Mouse (Mus musculus) gastrocnemius, adult 18-20 months (tissue): ENCODE measurements at regions not wholly inside any gene's neighbourhood (a gene's known extent, or its start where the extent isn't known, plus 50 kb on each side); places are given as distances from the start of the nearest gene placed in this dataset.

Experiments used
- DNase-seq: peaks from one replicate; pipeline ENCODE4 v3.0.0; 2021; ENCODE audit warnings: low spot score

- no peak for DNase-seq
Measured at GRCm38 (mm10) chr3:148443012-148443411, 547.3 kb downstream of the Adgrl2 start.

- no peak for DNase-seq
Measured at GRCm38 (mm10) chr3:148434033-148434432, 556.3 kb downstream of the Adgrl2 start.

- no peak for DNase-seq
Measured at GRCm38 (mm10) chr3:148429012-148429865, 561.1 kb downstream of the Adgrl2 start.

- DNase-seq: no peak
Measured at GRCm38 (mm10) chr3:148424089-148424488, 566.3 kb downstream of the Adgrl2 start.

GRCm38 (mm10) chr3:148423383-148423782, 567.0 kb downstream of the Adgrl2 start:
- DNase-seq: no peak

- DNase-seq: no peak
Measured at GRCm38 (mm10) chr3:148422720-148423119, 567.6 kb downstream of the Adgrl2 start.

GRCm38 (mm10) chr3:148422205-148422604, 568.1 kb downstream of the Adgrl2 start:
- no peak for DNase-seq

GRCm38 (mm10) chr3:148420303-148420702, 570.1 kb downstream of the Adgrl2 start:
- no peak for DNase-seq

GRCm38 (mm10) chr3:148419462-148420074, 570.8 kb downstream of the Adgrl2 start:
- DNase-seq: no peak

GRCm38 (mm10) chr3:148418067-148418466, 572.3 kb downstream of the Adgrl2 start:
- no peak for DNase-seq

GRCm38 (mm10) chr3:148415443-148415842, 574.9 kb downstream of the Adgrl2 start:
- no peak for DNase-seq

GRCm38 (mm10) chr3:148413027-148413426, 577.3 kb downstream of the Adgrl2 start:
- DNase-seq: no peak

- DNase-seq: no peak
Measured at GRCm38 (mm10) chr3:148412191-148412590, 578.2 kb downstream of the Adgrl2 start.

- no peak for DNase-seq
Measured at GRCm38 (mm10) chr3:148398349-148398748, 592.0 kb downstream of the Adgrl2 start.

- no peak for DNase-seq
Measured at GRCm38 (mm10) chr3:148387550-148387949, 602.8 kb downstream of the Adgrl2 start.

GRCm38 (mm10) chr3:148385712-148386111, 604.6 kb downstream of the Adgrl2 start:
- DNase-seq: no peak

- DNase-seq: no peak
Measured at GRCm38 (mm10) chr3:148381057-148381456, 609.3 kb downstream of the Adgrl2 start.

- DNase-seq: no peak
Measured at GRCm38 (mm10) chr3:148363331-148363730, 627.0 kb downstream of the Adgrl2 start.

GRCm38 (mm10) chr3:148362453-148362864, 627.9 kb downstream of the Adgrl2 start:
- DNase-seq: no peak

GRCm38 (mm10) chr3:148343633-148344361, 646.6 kb downstream of the Adgrl2 start:
- peak; percentile 49 for DNase-seq

- DNase-seq: peak; percentile 3
Measured at GRCm38 (mm10) chr3:148343256-148343632, 647.1 kb downstream of the Adgrl2 start.

- DNase-seq: no peak
Measured at GRCm38 (mm10) chr3:148339258-148339657, 651.1 kb downstream of the Adgrl2 start.
